Mouse (Mus musculus): Measurements from ENCODE around the gene 2200002D01Rik.

- no peak for TF ChIP-seq MYOD1 (IDR thresholded peaks at IDR 0.05; ENCODE audit: control insufficient read depth, insufficient read length, low read depth)
- no peak for TF ChIP-seq CTCF (IDR thresholded peaks at IDR 0.05; ENCODE audit: control insufficient read depth, insufficient read depth, insufficient read length)
These were observed 34.0 kb downstream of the 2200002D01Rik start for GRCm38 (mm10) chr7:29214236-29214635.
